Mouse (Mus musculus): Measurements from ENCODE around the gene Ccnt1.

Gene Ccnt1

DNA sequence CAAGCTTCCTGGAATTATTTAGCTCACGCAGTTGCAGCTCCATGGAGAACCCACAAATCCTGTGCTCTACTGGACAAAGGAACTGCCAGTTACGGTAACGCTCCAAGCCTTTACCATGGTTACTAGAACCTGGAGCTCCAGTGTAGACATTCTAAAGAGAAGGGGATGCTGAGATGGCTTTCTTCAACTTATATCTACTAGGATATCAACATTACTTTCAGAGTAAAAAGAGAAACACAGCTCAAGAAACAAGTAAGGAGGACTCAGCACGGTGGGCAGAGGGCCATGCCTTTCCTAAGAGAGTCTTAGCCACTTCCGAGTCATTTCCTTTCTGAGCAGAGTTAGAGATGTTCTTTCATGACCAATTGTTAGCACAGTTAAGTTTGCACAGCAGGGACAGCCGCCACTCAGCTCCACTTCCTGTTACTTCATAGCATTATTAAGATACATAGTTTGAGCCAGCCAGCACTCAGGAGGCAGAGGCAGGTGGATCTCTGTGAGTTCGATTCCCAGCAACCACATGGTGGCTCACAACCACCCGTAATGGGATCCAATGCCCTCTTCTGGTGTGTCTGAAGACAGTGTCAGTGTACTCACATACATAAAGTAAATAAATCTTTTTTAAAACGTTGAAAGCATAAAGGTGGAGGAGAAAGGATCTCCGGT, at the start of gene Ccnt1, which contains the start of gene 4930415O20Rik:
Gene Ccnt1, minus strand, starts transcription at position 51 of the 666 bp plus-strand sequence.
Gene 4930415O20Rik, plus strand, starts transcription at position 132 of the 666 bp plus-strand sequence.
- DNase-seq (ENCODE audit: low read depth, low spot score), result no peak

DNA sequence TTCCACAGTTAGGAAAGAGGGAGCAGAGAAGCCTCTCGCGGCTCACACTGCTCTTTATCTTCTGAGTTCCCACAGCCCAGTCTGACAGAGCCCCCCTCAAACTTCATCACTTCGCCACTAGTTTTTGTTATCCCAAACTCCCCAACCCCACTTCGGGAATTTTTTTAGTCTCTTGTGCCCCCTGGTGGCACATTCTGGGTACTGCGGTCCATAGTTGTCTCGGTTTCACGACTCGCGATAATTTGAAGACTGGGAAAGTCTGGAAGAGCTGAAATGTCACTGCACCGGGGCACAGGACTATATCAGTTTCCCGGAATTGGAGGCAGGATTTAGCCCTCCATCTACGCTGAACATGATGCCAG, 46.4 kb upstream of the Ccnt1 start:
- DNase-seq (ENCODE audit: low read depth, low spot score), result peak; percentile 48

DNA sequence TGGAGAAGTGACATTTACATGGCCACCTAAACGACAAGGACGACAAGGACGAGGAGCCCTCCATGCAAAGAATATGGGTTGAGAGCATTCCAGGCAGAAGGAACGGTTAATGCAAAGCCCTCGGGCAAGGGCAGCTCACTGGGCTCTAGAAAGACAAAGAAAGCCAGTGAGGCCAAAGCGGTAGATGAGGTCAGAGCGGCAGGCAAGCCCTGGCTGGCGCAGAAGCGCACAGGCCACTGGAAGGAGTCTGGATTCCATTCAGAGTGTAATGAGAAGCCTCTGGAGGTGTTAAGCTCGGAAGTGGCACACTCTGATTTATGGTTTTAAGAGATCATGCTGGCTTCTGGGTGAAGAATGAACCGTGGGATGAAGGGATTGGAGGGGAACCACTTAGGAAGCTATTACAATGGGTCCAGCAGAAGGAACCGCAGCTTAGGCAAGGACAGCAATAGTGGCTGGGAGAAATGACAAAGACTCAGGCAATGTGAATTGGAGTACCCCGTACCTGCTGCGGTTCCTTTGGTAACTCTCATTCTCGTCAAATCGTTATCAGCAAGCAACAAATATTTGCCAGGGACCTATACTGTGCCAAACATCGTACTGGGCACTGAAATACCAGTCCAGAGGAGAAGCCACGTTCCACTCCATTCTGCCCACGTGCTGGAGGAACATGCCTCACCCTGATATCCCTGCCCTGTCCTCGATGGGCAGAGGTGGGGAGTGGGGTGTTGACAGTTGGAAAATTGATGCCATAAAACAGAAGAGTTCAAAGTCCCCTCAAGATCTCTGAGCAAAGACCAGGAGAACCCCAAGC, 45.8 kb upstream of the Ccnt1 start:
- no peak for DNase-seq (ENCODE audit: low read depth, low spot score)

DNA sequence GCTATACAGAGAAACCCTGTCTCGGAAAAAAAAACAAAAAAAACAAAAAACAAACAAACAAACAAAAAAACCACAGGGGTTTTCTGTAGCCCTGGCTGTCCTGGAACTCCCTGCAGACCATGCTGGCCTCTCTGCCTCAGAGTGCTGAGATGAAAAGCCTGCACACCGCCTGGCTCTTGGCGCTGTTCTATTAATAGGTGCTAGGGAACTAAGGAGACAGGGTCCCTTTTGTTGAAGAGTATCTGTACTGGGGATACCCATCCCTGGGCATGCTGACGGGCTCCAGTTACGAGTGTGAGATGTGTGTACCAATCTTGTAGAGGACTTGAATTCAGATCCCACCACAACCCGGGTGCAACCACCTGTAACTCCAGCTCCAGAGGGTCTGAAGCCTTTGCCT, 45.0 kb upstream of the Ccnt1 start:
- no peak for DNase-seq (ENCODE audit: low read depth, low spot score)

DNA sequence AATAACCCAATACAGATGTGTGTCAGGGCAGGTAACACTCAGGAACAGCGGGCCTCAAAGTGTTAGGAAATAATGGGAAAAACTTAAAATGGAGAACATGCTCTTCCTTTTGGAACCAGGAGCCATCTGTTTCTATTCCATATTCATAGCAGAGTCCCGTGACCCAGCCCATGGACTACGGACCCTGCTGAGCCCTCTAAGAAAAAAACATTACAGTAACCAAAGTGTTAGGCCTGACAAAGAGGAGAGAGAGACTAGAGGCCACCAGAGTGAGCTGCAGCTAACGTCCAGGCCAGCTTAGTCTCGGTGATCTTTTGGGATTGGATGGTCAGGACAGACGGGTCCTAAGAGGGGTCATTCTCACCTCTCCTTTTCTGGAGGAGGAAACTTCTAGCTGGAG, 44.2 kb upstream of the Ccnt1 start:
- no peak for DNase-seq (ENCODE audit: low read depth, low spot score)

DNA sequence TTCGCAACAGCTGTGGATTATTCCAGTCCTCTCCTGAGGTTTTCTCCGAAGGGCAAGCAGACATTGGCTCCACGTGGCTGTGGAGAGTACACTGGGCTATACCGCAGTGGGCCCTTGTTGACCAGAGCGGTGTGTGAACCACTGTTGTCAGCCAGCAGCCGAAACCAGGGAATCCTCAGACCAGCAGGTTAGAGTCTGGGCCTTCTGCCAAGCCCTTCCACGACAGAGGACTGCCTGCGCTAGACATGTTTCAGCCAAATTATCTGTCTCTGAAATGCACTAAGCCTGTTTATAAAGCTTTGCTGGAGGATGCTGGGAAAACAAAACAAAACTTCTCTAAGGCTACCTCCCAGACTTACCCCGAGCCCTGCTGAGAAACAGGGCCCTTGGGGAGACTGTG, 43.8 kb upstream of the Ccnt1 start:
- no peak for DNase-seq (ENCODE audit: low read depth, low spot score)

DNA sequence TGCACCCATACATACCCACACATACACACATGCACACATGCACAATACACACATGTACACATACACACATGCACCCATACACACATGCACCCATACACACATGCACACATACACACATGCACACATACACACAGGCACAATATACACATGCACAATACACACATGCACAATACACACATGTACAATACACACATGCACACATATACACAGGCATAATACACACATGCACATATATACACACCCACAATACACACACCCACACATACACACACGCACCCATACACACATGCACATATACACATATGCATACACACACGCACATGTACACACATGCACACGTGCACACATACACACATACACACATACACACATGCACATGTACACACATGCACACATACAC, 41.5 kb upstream of the Ccnt1 start:
- no peak for DNase-seq (ENCODE audit: low read depth, low spot score)

DNA sequence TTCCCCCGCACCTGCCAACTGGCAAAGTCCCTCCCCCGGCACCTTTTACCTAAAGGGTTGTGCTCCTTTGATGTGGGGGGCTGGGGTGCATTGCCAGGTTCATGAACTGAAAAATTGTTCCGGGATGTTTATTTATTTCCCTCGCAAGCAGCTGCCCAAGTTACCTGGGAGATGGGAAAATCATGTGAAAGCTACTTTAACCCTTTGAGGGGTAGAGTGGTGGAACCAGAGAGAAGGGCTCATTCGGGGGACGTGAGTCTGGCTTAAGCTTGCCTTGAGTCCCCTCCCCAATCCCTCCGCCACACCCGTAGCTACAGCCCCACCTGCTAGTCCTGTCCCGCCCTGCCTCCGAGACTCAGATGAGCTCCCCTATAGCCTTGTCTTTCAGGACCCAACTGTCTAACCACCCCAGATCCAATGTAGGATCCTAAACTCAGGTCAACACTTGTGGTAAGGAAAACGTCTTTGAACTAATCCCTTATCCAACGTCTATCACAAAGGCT, 39.5 kb upstream of the Ccnt1 start:
- no peak for DNase-seq (ENCODE audit: low read depth, low spot score)

DNA sequence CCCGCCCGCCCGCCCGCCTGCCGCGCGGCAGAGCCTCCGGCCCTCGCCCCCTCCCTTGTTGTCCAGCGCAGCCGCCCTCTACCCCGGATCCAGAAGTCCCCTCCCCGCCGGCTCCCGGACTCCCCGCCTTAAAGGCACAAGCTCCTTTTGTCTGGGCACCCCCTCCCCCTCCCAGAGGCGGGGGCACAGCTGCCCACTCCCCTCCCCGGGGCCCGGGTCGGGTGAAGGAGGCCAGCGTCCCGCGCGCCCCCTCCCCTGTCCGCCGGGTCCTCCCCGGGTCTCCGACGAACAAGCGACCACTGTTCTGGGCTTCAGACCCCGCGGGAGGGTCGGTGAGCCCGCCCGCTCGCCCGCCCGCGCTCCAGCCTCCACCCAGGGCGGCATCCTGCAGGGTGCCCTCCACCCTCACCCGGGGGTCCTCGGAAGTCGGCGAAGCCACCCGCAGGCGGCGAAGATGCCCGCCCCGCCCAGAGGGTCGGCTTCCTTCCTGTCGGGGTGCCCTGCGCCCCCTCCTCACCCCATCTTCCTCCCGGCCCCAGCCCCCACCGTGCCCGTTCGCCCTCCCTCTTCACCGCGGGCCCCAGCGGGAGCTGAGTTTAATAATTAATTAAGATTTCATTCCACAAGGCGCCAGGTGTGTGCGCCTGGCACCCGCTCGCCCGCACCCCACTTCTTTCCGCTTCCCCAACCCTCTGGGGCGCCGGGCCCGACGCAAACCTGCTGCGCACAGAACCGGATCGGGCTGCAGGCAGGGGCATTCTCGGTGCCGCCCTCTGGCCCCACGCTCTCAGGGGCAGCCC, 38.8 kb upstream of the Ccnt1 start, which contains the start of gene Adcy6:
Gene Adcy6, minus strand, starts transcription at position 746 of the 800 bp plus-strand sequence.
- DNase-seq (ENCODE audit: low read depth, low spot score), result no peak

DNA sequence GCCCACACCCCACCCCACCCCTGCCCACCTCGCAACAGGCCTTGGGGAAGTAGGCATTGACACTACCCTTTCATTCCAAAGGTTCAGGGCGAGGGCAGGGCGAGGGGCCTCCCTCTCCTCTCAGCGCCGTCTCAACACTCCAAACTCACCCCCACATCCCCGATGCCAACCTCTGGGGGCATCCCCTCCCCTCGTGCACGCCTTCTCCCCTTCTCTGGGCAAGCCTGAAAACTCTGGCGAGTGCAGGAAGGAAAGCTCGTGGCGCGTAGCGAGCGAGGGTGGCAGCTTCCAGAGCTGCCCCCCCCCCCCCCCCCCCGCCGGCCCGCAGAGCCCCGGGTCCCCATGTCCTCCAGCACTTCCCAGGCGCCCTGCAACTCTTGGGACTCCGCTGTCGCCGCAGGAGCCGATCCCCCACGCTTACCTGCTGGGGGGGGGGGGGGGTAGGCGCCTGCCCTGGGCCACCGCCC, 38.1 kb upstream of the Ccnt1 start:
- DNase-seq (ENCODE audit: low read depth, low spot score), result no peak

DNA sequence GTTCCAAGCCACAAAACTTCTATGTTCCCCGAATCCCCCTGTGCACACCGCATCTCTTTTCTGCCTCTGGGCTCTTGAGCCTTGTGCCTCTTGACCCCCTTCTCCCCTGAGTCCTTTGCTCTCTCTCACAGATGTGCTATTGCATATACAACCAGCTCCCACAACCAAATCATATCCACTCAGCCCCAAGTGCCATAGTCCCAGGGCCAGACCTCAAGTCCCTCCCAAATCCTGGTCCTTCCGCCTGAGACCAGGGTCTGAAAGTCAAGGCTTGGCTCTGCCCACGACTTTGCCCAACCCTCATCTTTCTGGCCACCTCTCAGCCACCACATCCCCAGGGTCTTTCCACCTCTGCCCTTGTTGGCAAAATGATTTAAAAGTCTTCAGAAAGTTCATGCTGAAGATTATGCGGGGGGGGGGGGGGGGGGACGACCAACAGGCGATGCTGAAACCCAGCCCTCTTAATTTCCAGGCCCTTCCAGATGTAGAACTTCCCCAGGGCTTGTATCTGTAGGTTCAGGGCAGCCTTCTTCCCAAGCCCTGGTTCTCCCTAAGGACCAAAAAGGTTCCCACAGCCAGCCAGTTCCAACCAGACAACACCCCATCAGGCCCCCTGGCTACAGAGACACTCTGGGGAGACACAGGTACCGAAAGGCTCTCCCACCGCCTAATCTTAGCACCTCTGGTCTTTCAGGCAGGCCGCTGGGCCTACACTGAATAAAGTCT, 37.5 kb upstream of the Ccnt1 start:
- no peak for DNase-seq (ENCODE audit: low read depth, low spot score)

DNA sequence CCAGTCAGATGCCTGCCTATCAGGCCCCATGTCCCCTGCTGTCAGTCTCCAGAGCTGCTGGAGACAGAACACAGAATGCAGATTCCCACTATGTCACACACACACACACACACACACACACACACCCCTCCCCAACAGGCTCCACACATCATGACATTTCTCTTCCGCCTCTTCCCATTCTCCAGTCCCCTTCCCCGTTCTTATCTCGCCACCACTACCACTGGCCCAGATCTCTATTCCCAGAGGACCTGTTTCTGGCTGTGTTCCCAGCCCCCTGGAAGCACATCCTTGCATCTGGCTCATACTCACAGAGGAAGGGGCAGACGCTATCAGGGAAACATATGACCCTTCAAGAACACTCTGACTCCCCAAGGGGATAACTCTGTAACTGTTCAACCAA, 36.8 kb upstream of the Ccnt1 start:
- DNase-seq (ENCODE audit: low read depth, low spot score), result no peak

DNA sequence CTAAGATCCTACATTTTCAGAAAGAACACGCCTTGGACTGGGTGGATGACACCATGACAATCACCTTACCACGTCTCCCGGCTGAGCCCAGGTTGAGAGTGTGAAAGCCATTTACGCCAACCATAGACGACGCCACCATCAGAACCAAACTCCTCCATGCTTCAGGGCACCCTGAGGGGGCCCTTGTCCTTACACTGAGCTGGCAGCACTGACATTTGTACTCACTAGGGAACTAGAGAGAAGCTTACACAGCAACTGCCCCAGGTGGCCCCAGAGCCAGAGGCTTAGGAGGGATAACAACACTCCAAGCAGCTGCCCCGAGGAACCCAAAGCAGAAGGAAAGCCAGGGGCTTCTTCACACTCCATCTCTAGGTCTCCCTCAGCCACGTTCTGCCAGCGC, 36.0 kb upstream of the Ccnt1 start:
- DNase-seq (ENCODE audit: low read depth, low spot score), result no peak

DNA sequence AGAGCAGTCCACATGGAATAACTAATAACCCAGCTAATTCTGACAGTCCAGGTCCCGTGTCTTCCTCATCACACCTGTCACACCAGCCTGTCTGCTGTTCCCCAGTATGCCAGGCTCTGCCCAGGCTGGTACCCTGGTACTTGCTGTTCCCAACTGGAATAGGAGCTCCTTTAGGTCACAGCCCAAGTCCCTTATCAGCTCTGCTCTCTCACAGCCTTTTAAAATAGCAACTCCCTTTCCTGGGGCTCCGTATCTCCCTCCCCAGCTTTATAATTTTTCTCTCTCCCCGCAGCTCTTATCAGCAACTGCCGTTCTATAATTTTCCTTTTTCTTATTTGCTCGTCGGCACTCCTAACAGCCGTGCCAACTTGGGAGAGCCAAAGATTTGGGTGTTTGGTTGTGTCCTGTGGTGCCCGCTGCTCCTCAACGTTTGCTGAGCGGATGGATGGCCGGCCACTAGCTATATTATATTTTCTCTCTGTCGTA, 35.4 kb upstream of the Ccnt1 start:
- DNase-seq (ENCODE audit: low read depth, low spot score), result no peak

DNA sequence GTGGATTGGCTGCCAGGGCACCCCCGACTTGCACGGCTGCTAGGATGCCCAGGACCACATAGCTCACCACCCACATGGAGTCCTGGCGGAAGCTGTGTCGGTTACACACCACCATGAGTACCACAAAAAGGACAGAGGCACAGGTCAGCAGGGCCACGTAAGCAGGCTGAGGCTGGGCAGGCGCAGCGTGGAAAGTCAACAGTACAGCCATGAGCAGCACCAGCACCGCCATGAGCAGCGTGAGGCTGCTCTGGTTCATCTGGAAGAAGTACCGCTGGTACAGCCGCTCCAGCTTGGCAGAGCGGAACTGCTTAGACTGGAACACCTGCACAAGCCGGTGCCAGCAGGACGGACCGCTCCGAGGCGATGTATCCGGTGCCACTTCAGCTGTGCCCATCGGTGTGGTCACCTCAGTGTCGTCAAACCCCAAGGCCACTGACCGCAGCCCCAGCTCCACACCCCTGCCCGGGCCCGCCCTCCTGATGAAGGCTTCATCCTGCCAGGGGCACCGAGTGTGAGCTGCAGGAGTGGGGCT, 33.4 kb upstream of the Ccnt1 start:
- no peak for DNase-seq (ENCODE audit: low read depth, low spot score)

DNA sequence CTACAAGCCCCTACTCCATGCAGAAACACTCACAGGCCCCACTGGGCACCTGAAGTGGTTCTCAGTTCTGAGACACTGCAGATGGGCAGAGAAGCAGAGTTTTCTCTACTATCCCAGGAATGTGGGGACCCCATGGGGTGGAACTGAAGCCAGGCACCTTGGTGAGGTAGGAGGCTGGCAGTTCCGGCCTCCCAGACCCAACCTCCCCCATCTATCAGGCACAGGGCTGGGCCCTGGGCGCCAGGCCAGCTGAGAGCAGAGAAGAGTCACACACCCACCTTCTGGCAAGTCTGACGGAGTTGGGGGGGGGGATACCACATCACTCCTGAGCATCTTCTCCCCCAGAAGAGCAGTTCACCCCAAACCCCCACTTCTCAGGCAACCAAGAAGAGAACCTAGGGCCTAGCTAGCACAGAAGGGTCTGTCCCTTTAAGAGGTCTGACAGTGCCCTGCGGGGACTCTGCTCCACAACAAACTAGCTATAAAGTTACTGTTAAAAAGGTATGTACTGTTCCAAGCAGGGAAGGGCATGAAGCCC, 32.3 kb upstream of the Ccnt1 start:
- no peak for DNase-seq (ENCODE audit: low read depth, low spot score)

DNA sequence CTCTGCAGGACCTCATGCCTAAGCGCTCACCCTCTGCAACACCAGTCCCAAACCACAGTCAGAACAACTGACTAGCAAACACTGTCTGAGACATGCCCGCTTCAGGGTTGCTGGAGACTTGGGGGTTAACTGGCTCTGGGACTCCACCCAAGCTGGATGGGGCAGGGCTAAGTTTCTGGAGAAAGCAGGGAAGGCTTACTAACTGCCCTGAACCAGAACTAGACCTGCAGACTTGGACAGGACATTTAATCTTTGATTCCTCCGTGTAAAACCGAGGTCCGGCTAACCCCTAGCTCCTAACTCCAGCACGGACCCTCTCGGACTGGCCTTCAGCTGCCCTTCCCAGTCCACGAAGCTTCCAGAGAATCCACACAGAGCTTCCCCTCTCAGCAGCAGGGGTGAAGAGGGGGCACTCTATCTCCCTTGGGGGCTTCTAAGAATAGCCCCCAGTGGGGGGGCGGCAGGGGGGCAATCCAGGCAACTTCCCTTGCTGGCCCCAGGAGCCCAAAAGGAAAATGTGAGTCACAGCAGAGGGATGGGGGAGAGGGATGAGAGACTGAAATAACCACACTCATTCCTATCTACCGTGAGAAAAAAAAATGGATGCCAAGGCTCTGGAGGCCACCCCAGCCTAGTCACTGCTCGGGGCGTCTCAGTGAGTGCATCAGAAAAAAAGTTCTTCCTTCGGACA, 31.6 kb upstream of the Ccnt1 start:
- no peak for DNase-seq (ENCODE audit: low read depth, low spot score)

DNA sequence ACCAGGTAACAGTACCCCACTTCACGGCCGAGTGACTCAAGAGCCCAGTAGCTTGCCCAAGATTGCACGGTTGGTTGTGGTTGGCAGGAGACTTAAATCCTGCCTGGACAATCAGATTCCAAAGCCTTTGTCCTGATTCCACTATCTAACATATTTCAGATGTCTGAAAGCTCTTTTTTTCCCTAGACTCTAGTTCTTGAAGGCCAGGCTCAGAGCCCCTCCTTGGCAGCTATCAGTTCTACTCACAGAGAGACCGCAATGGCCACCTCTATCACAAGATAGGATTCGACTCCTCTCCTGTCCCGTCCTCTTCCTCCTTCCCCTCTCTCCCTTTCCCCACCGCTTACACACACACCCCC, 31.1 kb upstream of the Ccnt1 start:
- DNase-seq (ENCODE audit: low read depth, low spot score), result no peak

DNA sequence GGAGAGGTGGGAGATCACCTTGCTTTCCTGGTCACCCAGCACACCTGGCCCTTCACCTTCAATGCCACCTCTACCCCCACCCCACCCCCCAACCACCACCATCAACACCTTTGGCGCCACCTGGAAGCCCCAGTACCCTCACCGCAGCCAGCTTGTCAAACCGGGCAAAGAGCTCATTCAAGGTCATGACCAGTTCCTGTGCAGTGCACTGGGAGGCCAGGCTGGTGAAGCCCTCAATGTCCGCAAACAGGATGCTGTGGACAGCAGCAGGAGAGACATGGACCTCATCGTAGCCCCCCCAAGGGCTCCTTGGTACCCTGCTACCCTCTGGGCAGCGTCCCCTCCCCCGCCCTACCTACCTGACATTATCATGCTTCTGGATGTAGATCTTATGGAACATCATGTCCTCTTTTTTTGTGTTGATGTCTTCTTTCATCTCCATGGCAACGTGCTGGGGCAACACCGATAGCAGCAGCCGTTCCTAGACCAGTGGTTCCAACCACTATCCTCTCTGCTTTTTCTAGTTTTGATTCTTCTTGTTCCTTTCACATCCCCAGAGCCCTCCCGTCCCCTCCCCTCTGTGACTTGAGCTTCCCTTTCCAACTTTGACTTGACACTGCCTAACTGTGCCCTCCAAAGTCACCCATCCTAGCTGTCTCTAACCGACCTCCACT, 29.4 kb upstream of the Ccnt1 start:
- DNase-seq (ENCODE audit: low read depth, low spot score), result no peak

DNA sequence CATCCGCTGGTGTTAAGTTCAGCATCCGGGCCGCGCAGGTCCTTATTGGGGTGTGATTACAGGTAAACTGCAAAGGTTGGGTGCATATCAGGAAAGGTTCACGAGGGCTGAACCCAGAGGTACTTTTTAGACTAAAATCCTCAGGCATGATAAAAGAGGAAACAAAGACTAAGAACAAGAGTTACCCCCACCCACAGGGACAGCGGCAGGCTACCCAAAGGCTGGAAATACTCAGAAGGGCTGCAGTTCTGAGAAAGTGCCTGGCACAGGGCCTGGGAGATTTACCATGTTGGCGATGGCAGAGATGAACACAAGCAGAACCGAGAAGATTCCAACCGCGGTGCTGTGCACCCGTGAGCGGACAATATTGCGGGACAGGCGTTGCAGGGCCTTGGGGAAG, 25.9 kb upstream of the Ccnt1 start:
- no peak for DNase-seq (ENCODE audit: low read depth, low spot score)

Data from A20 (cell line).